Mouse (Mus musculus) intestine, embryonic 14.5 days (tissue): Measurements from ENCODE around the gene Tspan12. TPM values are rescaled to one million over a fixed set of nuclear protein-coding genes. Genes with fewer than 3 reads are reported as not detected.
A peak's percentile ranks its signal among the peaks of the same experiment; 100 is the strongest.

Experiments used
- ATAC-seq: fragments of 200-750 bp; cut with Nextera tagmentation; replicated peaks from 2 replicates; pipeline ENCODE4 v1.8.0; 2017; ENCODE audit warnings: low read depth, moderate number of reproducible peaks, moderate TSS enrichment, moderate library complexity; ENCODE audit not compliant: low FRiP score, low TSS enrichment
- DNase-seq: peaks from one replicate; pipeline ENCODE4 v3.0.0-alpha.2; 2018; ENCODE audit warnings: low spot score
- H3K27ac ChIP-seq: fragments of 300-500 bp; sonication (generic); 2 replicates; pipeline ENCODE4 v1.5.1; 2014; ENCODE audit warnings: low read depth, mild to moderate bottlenecking, control low read depth
- H3K27me3 ChIP-seq: fragments of 300-500 bp; sonication (generic); replicated peaks from 2 replicates; pipeline ENCODE4 v1.6.1; 2014; ENCODE audit warnings: low read length, control low read depth; ENCODE audit not compliant: control insufficient read depth, insufficient read depth
- H3K36me3 ChIP-seq: fragments of 300-500 bp; sonication (generic); 2 replicates; pipeline ENCODE4 v1.6.1; 2014; ENCODE audit warnings: low read length, control low read depth; ENCODE audit not compliant: control insufficient read depth, insufficient read depth
- H3K4me1 ChIP-seq: fragments of 300-500 bp; sonication (generic); replicated peaks from 2 replicates; pipeline ENCODE4 v1.6.1; 2014; ENCODE audit warnings: low read length, control low read depth, mixed read lengths; ENCODE audit not compliant: control insufficient read depth, insufficient read depth
- H3K4me2 ChIP-seq: fragments of 300-500 bp; sonication (generic); 2 replicates; pipeline ENCODE4 v1.6.1; 2014; ENCODE audit warnings: low read length
- H3K4me3 ChIP-seq: fragments of 300-500 bp; sonication (generic); 2 replicates; pipeline ENCODE4 v1.5.1; 2014; ENCODE audit warnings: low read depth, low read length, control low read depth, mixed read lengths
- H3K9ac ChIP-seq: fragments of 300-500 bp; sonication (generic); 2 replicates; pipeline ENCODE4 v1.6.1; 2014; ENCODE audit warnings: mild to moderate bottlenecking, low read length
- H3K9me3 ChIP-seq: fragments of 300-500 bp; sonication (generic); 2 replicates; pipeline ENCODE4 v1.6.1; 2016; ENCODE audit warnings: low read length, control low read depth; ENCODE audit not compliant: control insufficient read depth
- WGBS: fragments of 180-500 bp; shearing (Covaris S2); extraction: QIAGEN DNeasy Blood & Tissue Kit; methylation state at CpG from one replicate; pipeline ENCODE4 v1.1.7; 2014; 5-methylcytosine and 5-hydroxymethylcytosine counted together
- polyA plus RNA-seq: library from polyadenylated mRNA; unstranded; fragments of >200 nt; fragmentation: Nextera tagmentation; extraction: Ambion mirVana; gene quantifications from 2 replicates; pipeline ENCODE4 v1.2.1, GENCODE M21; 2014

Tspan12 gene
- polyA plus RNA-seq, 1 experiment from 2014 or later: 109 TPM

GRCm38 (mm10) chr6:21857843-21858242, 5.5 kb upstream of the Tspan12 start:
- H3K9me3 ChIP-seq: no peaks in the 10 kb centered on the region
- H3K4me3 ChIP-seq: no peak overlapping the region
- H3K27ac ChIP-seq: no peak overlapping the region
- no peak overlapping the region for H3K4me2 ChIP-seq
- WGBS: 33% methylated on average over 7 of the region's 7 CpGs
- no peak for DNase-seq
- no peak overlapping the region for H3K9ac ChIP-seq
- ATAC-seq: no peak
- H3K36me3 ChIP-seq: no peaks in the 10 kb centered on the region
- peaks cover 7% of the 10 kb centered on the region; the same call in 1 of the 2 replicates for H3K4me1 ChIP-seq
- H3K27me3 ChIP-seq: no peaks in the 10 kb centered on the region

GRCm38 (mm10) chr6:21855921-21856320, 3.6 kb upstream of the Tspan12 start:
- Histone ChIP-seq H3K9ac (no peak overlapping the region), H3K36me3 (no peaks in the 10 kb centered on the region), H3K27ac (no peak overlapping the region), H3K9me3 (no peaks in the 10 kb centered on the region), H3K4me1 (peaks cover 9% of the 10 kb centered on the region; the same call in 1 of the 2 replicates), H3K4me3 (no peak overlapping the region), H3K27me3 (no peaks in the 10 kb centered on the region), H3K4me2 (no peak overlapping the region)
- ATAC-seq (no peak), DNase-seq (no peak)
- 34% methylated on average over 7 of the region's 7 CpGs for WGBS

- no peak overlapping the region for H3K27ac ChIP-seq
- peaks cover 13% of the 10 kb centered on the region; the same call in 1 of the 2 replicates for H3K4me1 ChIP-seq
- ATAC-seq (no peak), DNase-seq (no peak)
- H3K9me3 ChIP-seq: no peaks in the 10 kb centered on the region
- H3K4me2 ChIP-seq: no peak overlapping the region
- no peak overlapping the region for H3K4me3 ChIP-seq
- H3K27me3 ChIP-seq: no peaks in the 10 kb centered on the region
- no peaks in the 10 kb centered on the region for H3K36me3 ChIP-seq
- no peak overlapping the region for H3K9ac ChIP-seq
- WGBS: 41% methylated on average over 6 of the region's 6 CpGs
Measured at GRCm38 (mm10) chr6:21853342-21853741, 1.0 kb upstream of the Tspan12 start.

GRCm38 (mm10) chr6:21851596-21852343, 545 bp downstream of the Tspan12 start:
- peak overlapping the region; percentile 82 for H3K9ac ChIP-seq
- no peaks in the 10 kb centered on the region for H3K27me3 ChIP-seq
- WGBS: under 1% methylated on average over 59 of the region's 62 CpGs
- peak; percentile 88 for DNase-seq
- H3K4me1 ChIP-seq: peaks cover 13% of the 10 kb centered on the region; the same call in 1 of the 2 replicates
- ATAC-seq: peak; percentile 75
- H3K4me3 ChIP-seq: peak overlapping the region; percentile 73
- H3K4me2 ChIP-seq: peak overlapping the region; percentile 83
- H3K9me3 ChIP-seq: no peaks in the 10 kb centered on the region
- peaks cover 11% of the 10 kb centered on the region; the same call in 1 of the 2 replicates for H3K36me3 ChIP-seq
- H3K27ac ChIP-seq: peak overlapping the region; percentile 92

DNA sequence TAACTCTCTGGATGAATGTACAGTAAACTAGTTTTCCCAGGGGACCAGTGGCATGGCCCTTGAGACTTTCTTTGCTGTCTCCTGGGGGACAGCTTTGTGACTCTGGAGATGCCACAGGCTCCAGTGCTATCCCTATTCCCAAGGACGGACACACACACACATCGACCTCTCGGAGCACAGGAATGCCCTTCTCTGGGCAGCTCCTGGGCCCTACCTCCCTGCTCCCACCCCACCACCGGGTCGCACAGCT, 1.0 kb downstream of the Tspan12 start:
- 3% methylated on average over 5 of the region's 5 CpGs for WGBS
- DNase-seq: peak; percentile 87
- H3K27me3 ChIP-seq: no peaks in the 10 kb centered on the region
- peak overlapping the region; percentile 83 for H3K4me2 ChIP-seq
- peaks cover 13% of the 10 kb centered on the region; the same call in 1 of the 2 replicates for H3K4me1 ChIP-seq
- H3K36me3 ChIP-seq: peaks cover 15% of the 10 kb centered on the region
- ATAC-seq: peak; percentile 86
- peak overlapping the region; percentile 73 for H3K4me3 ChIP-seq
- no peaks in the 10 kb centered on the region for H3K9me3 ChIP-seq
- H3K27ac ChIP-seq: peak overlapping the region; percentile 92
- H3K9ac ChIP-seq: peak overlapping the region; percentile 82

- H3K36me3 ChIP-seq: peaks cover 20% of the 10 kb centered on the region
- WGBS: 7% methylated on average over 21 of the region's 21 CpGs
- no peak; the same call in 1 of the 2 replicates for ATAC-seq
- H3K4me2 ChIP-seq: peak overlapping the region; percentile 83
- H3K4me3 ChIP-seq: peak overlapping the region; percentile 73
- H3K9me3 ChIP-seq: no peaks in the 10 kb centered on the region
- H3K9ac ChIP-seq: peak overlapping the region; percentile 82
- peaks cover 13% of the 10 kb centered on the region; the same call in 1 of the 2 replicates for H3K4me1 ChIP-seq
- DNase-seq: peak; percentile 79
- no peaks in the 10 kb centered on the region for H3K27me3 ChIP-seq
- H3K27ac ChIP-seq: peak overlapping the region; percentile 92
Measured at GRCm38 (mm10) chr6:21850526-21851345, 1.6 kb downstream of the Tspan12 start.

GRCm38 (mm10) chr6:21848808-21849207, 3.5 kb downstream of the Tspan12 start:
- H3K27me3 ChIP-seq: no peaks in the 10 kb centered on the region
- peaks cover 25% of the 10 kb centered on the region for H3K36me3 ChIP-seq
- H3K9me3 ChIP-seq: no peaks in the 10 kb centered on the region
- no peak overlapping the region for H3K4me3 ChIP-seq
- H3K4me1 ChIP-seq: peaks cover 11% of the 10 kb centered on the region; the same call in 1 of the 2 replicates
- ATAC-seq: no peak
- H3K9ac ChIP-seq: no peak overlapping the region
- DNase-seq: no peak
- H3K27ac ChIP-seq: no peak overlapping the region
- 88% methylated on average over 4 of the region's 4 CpGs for WGBS
- H3K4me2 ChIP-seq: peak overlapping the region; percentile 83; the same call in 1 of the 2 replicates

GRCm38 (mm10) chr6:21839976-21840775, 12.1 kb downstream of the Tspan12 start:
- H3K4me1 ChIP-seq: peaks cover 14% of the 10 kb centered on the region
- H3K4me3 ChIP-seq: no peak overlapping the region
- 17% methylated on average over 9 of the region's 9 CpGs for WGBS
- H3K27me3 ChIP-seq: no peaks in the 10 kb centered on the region
- ATAC-seq (0 out of 2 replicates have a peak, but pooled peaks have one; percentile 62), DNase-seq (no peak)
- peaks cover 8% of the 10 kb centered on the region for H3K36me3 ChIP-seq
- peak overlapping the region; percentile 15; the same call in 1 of the 2 replicates for H3K4me2 ChIP-seq
- H3K9me3 ChIP-seq: no peaks in the 10 kb centered on the region
- no peak overlapping the region for H3K9ac ChIP-seq
- peak overlapping the region; percentile 29 for H3K27ac ChIP-seq
